Mouse (Mus musculus): ENCODE measurements around the gene Cnga3. TPM values are rescaled to one million over a fixed set of nuclear protein-coding genes. Genes with fewer than 3 reads are reported as not detected.

Gene Cnga3
- polyA plus RNA-seq, 1 experiment from 2014 or later = not detected

GRCm38 (mm10) chr1:37288181-37288935 is 74.1 kb downstream of the Cnga3 start:
- Histone ChIP-seq H3K9ac (no peak overlapping the region), H3K36me3 (no peaks in the 10 kb centered on the region), H3K27ac (no peak overlapping the region), H3K4me1 (no peaks in the 10 kb centered on the region), H3K9me3 (no peaks in the 10 kb centered on the region), H3K4me2 (no peak overlapping the region), H3K4me3 (no peak overlapping the region), H3K27me3 (no peaks in the 10 kb centered on the region)
- 58% methylated on average over 11 of the region's 11 CpGs for WGBS
- no peak for ATAC-seq (ENCODE audit: borderline replicate concordance, extremely low read depth, low FRiP score, low TSS enrichment)

- Histone ChIP-seq H3K27me3 (no peaks in the 10 kb centered on the region), H3K4me3 (no peak overlapping the region), H3K9me3 (no peaks in the 10 kb centered on the region), H3K4me1 (no peaks in the 10 kb centered on the region), H3K36me3 (no peaks in the 10 kb centered on the region), H3K9ac (no peak overlapping the region), H3K27ac (no peak overlapping the region), H3K4me2 (no peak overlapping the region)
- no peak for ATAC-seq (ENCODE audit: borderline replicate concordance, extremely low read depth, low FRiP score, low TSS enrichment)
- 76% methylated on average over 7 of the region's 7 CpGs for WGBS
Measured at GRCm38 (mm10) chr1:37288941-37289340, 74.7 kb downstream of the Cnga3 start.

DNA sequence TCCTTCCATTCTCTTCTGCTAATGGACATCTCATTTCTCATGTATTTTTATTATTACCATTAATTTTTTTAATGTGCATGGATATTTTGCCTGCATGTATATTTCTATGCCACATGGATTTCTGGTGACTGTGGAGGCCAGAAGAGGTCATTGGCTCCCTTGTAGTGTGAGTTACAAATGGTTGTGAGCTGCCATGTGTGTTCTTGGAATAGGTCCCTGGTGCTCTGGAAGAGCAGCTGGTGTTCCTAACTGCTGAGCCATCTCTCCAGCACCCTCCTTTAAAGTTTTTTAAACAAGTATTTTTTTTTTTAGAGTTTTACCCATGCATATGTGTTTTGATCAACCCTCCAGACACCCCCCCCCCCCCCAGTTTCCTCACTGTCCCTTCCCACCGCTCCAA is 82.2 kb downstream of the Cnga3 start:
- no peak overlapping the region for H3K4me2 ChIP-seq
- H3K4me1 ChIP-seq = peaks cover 11% of the 10 kb centered on the region
- no peak overlapping the region for H3K9ac ChIP-seq
- no peak overlapping the region for H3K27ac ChIP-seq
- H3K4me3 ChIP-seq = no peak overlapping the region
- WGBS = 44% methylated on average over 1 of the region's 1 CpGs
- H3K36me3 ChIP-seq = no peaks in the 10 kb centered on the region
- no peaks in the 10 kb centered on the region for H3K9me3 ChIP-seq
- no peak for ATAC-seq (ENCODE audit: borderline replicate concordance, extremely low read depth, low FRiP score, low TSS enrichment)
- H3K27me3 ChIP-seq = no peaks in the 10 kb centered on the region

DNA sequence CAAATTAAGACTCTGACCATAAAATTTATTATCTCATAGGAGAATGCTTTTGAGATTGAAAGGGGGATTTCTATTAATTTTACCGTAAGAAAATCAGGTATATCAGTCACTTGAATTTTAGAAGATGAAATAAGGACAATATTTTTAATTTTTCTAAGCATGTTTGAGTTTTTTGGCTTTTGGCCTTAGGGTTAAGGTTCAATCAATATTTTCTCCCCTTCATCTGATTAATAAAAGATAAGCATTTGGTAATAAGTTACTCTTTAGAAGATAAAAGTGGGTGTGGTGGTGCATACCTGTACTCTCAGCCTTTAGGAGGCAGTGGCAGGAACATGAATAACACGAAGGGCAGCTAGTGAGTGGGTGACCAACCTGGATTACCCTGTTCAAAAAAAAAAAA is 84.7 kb downstream of the Cnga3 start:
- Histone ChIP-seq H3K9me3 (no peaks in the 10 kb centered on the region), H3K4me3 (no peak overlapping the region), H3K27me3 (no peaks in the 10 kb centered on the region), H3K4me2 (no peak overlapping the region), H3K9ac (no peak overlapping the region), H3K36me3 (no peaks in the 10 kb centered on the region), H3K4me1 (peaks cover 11% of the 10 kb centered on the region), H3K27ac (no peak overlapping the region)
- ATAC-seq (ENCODE audit: borderline replicate concordance, extremely low read depth, low FRiP score, low TSS enrichment) = no peak
- 77% methylated on average over 2 of the region's 2 CpGs for WGBS

DNA sequence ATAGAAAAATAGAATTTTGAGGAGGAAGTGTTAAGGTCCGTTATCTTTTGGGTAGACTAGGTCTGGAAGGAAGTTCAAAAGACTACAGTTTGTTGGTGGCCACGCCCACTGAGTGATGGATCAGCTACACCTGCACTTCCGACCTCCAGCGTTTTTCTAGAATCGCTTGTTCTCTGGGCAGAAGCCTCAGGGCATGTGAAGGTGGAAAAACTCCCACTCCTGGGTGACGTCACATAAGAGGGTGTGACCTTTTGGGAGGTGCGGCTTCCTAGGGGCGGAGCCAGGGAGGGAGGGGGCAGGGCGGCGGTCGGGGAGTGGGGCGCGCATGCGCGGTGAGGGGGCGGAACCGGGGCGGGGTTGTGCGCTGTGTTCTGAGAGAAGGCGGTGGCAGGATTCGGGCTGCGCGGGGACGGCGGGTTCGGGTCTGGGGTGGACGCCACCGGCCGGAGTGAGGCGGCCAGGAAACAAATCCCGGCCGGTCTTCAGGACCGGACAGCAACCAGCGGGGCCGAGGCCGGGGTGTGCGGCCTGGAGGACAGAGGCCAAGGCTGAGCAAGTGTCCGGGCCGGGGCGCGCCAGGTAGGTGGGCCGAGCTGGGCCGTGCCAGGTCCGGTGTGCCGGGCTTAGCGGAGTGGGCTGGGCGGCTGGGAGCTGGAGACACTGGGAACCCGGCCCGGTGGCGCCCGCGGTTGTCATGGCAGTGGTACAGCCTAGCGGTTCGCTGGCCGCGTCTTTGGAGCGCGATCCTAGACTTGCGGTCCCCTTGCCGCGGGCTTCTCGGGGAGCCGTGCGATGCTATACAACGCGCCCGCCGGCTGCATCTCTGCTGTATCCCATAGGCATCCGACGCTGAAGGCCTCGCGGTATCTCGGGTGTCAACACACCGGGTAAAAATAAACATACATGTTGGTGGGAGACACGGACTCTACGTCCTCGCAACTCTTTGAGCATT is 85.6 kb downstream of the Cnga3 start, which contains the start of gene Inpp4a:
TSS of gene Inpp4a (plus strand) at position 326 of the 952 bp plus-strand sequence.
- peak; percentile 87 for ATAC-seq (ENCODE audit: borderline replicate concordance, extremely low read depth, low FRiP score, low TSS enrichment)
- Histone ChIP-seq H3K27ac (peak within 1 kb of the TSS; percentile 63), H3K4me2 (peak within 1 kb of the TSS; percentile 87)

GRCm38 (mm10) chr1:37300650-37301049 is 86.4 kb downstream of the Cnga3 start:
- Histone ChIP-seq H3K4me2 (peak overlapping the region; percentile 87), H3K27ac (no peak overlapping the region), H3K9me3 (no peaks in the 10 kb centered on the region), H3K27me3 (no peaks in the 10 kb centered on the region), H3K9ac (peak overlapping the region; percentile 74; the same call in 1 of the 2 replicates), H3K4me3 (peak overlapping the region; percentile 88), H3K4me1 (peaks cover 11% of the 10 kb centered on the region), H3K36me3 (no peaks in the 10 kb centered on the region)
- WGBS = 37% methylated on average over 5 of the region's 5 CpGs
- ATAC-seq (ENCODE audit: borderline replicate concordance, extremely low read depth, low FRiP score, low TSS enrichment) = no peak

More for the DNA sequence above, 85.6 kb downstream of the Cnga3 start, which contains the start of gene Inpp4a:
- H3K27me3 ChIP-seq = no peaks in the 10 kb centered on the region
- no peaks in the 10 kb centered on the region for H3K9me3 ChIP-seq
- H3K4me3 ChIP-seq = peak within 1 kb of the TSS; percentile 88
- WGBS = under 1% methylated on average over 77 of the region's 77 CpGs
- peaks cover 11% of the 10 kb centered on the region for H3K4me1 ChIP-seq
- H3K36me3 ChIP-seq = no peaks in the 10 kb centered on the region
- H3K9ac ChIP-seq = peak within 1 kb of the TSS; percentile 74

DNA sequence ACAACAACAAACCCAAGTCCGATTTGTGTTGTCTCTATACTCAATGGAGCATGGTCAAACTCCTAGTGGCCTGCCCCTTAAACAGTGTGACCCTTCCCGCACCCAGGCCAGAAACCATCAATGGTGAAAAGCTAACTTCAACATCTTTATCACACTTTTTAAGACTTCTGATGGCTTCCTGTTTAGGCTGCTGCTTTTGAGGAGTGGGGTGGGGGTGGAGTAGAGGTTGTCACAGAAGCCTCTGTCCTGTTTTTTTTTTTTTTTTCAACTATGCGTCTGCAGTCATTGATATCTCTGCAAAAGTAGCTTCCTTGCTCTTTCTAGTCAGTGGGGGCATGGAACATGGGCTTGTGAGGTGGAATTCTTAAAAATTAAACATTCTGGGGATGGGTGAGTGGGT is 88.6 kb downstream of the Cnga3 start:
- no peaks in the 10 kb centered on the region for H3K9me3 ChIP-seq
- no peak overlapping the region for H3K4me2 ChIP-seq
- H3K4me3 ChIP-seq = no peak overlapping the region
- H3K27ac ChIP-seq = no peak overlapping the region
- 59% methylated on average over 3 of the region's 3 CpGs for WGBS
- no peaks in the 10 kb centered on the region for H3K27me3 ChIP-seq
- H3K9ac ChIP-seq = no peak overlapping the region
- no peak for ATAC-seq (ENCODE audit: borderline replicate concordance, extremely low read depth, low FRiP score, low TSS enrichment)
- H3K4me1 ChIP-seq = peaks cover 11% of the 10 kb centered on the region
- H3K36me3 ChIP-seq = no peaks in the 10 kb centered on the region

GRCm38 (mm10) chr1:37305691-37306287 is 91.6 kb downstream of the Cnga3 start:
- H3K4me1 ChIP-seq = peaks cover 3% of the 10 kb centered on the region
- H3K27ac ChIP-seq = no peak overlapping the region
- no peak overlapping the region for H3K4me2 ChIP-seq
- no peak for ATAC-seq (ENCODE audit: borderline replicate concordance, extremely low read depth, low FRiP score, low TSS enrichment)
- no peaks in the 10 kb centered on the region for H3K27me3 ChIP-seq
- H3K36me3 ChIP-seq = no peaks in the 10 kb centered on the region
- WGBS = 57% methylated on average over 9 of the region's 9 CpGs
- no peak overlapping the region for H3K4me3 ChIP-seq
- H3K9ac ChIP-seq = no peak overlapping the region
- no peaks in the 10 kb centered on the region for H3K9me3 ChIP-seq

GRCm38 (mm10) chr1:37307586-37307985 is 93.4 kb downstream of the Cnga3 start:
- ATAC-seq (ENCODE audit: borderline replicate concordance, extremely low read depth, low FRiP score, low TSS enrichment) = no peak
- Histone ChIP-seq H3K4me1 (no peaks in the 10 kb centered on the region), H3K9ac (no peak overlapping the region), H3K9me3 (no peaks in the 10 kb centered on the region), H3K27ac (no peak overlapping the region), H3K4me3 (no peak overlapping the region), H3K27me3 (no peaks in the 10 kb centered on the region), H3K36me3 (no peaks in the 10 kb centered on the region), H3K4me2 (no peak overlapping the region)
- WGBS = 83% methylated on average over 2 of the region's 2 CpGs

- 79% methylated on average over 8 of the region's 8 CpGs for WGBS
- ATAC-seq (ENCODE audit: borderline replicate concordance, extremely low read depth, low FRiP score, low TSS enrichment) = no peak
- Histone ChIP-seq H3K9me3 (no peaks in the 10 kb centered on the region), H3K27ac (no peak overlapping the region), H3K4me3 (no peak overlapping the region), H3K36me3 (no peaks in the 10 kb centered on the region), H3K27me3 (no peaks in the 10 kb centered on the region), H3K9ac (no peak overlapping the region), H3K4me1 (no peaks in the 10 kb centered on the region), H3K4me2 (no peak overlapping the region)
Measured at GRCm38 (mm10) chr1:37308021-37308742, 93.9 kb downstream of the Cnga3 start.

GRCm38 (mm10) chr1:37308743-37309100 is 94.5 kb downstream of the Cnga3 start:
- H3K9me3 ChIP-seq = no peaks in the 10 kb centered on the region
- H3K4me1 ChIP-seq = no peaks in the 10 kb centered on the region
- H3K27me3 ChIP-seq = no peaks in the 10 kb centered on the region
- ATAC-seq (ENCODE audit: borderline replicate concordance, extremely low read depth, low FRiP score, low TSS enrichment) = no peak
- 65% methylated on average over 3 of the region's 3 CpGs for WGBS
- no peak overlapping the region for H3K4me2 ChIP-seq
- no peaks in the 10 kb centered on the region for H3K36me3 ChIP-seq
- no peak overlapping the region for H3K9ac ChIP-seq
- no peak overlapping the region for H3K4me3 ChIP-seq
- H3K27ac ChIP-seq = no peak overlapping the region
